Mouse (Mus musculus): ENCODE results near the gene Hoxd12. TPM values are rescaled to one million over a fixed set of nuclear protein-coding genes. Genes with fewer than 3 reads are reported as not detected.

Gene Hoxd12
- polyA plus RNA-seq, 2 experiments, result 0.10 TPM; not detected in 1

DNA sequence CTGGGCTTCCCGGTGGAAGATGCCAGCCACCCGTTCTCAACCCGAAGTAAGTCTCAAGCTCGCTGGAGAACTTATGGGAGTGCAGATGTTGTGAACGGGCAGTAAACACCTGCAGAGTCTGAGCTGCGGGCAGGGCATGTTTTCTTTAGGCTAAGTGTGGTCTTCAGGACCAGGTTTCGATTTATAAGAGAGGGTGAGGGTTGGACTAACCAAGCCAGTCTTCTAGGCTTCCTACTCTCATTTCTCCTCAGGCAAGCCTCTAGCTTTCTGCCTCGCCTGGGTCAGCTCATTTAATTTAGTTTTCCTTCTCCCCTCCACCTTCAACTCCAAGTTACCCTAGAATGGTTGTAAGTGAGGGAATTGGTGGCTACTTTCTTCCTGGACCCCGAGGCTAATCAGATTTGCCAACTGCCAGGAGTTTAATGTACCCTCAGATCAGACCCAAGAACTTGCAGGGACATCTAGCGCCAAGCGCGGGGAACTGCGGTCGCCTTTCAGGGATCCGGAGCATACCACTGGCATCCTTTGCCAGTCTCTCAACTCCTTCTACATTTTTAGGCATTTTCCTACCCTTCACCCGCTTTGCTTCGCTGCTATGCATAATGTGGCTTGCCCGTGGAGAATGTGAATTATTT, 11.4 kb upstream of the Hoxd12 start:
- WGBS (ENCODE audit: insufficient replicate concordance), result 3% methylated on average over 18 of the region's 18 CpGs
- DNase-seq (ENCODE audit: low read depth in 3 of 3, low spot score in 3 of 3), result no peak

DNA sequence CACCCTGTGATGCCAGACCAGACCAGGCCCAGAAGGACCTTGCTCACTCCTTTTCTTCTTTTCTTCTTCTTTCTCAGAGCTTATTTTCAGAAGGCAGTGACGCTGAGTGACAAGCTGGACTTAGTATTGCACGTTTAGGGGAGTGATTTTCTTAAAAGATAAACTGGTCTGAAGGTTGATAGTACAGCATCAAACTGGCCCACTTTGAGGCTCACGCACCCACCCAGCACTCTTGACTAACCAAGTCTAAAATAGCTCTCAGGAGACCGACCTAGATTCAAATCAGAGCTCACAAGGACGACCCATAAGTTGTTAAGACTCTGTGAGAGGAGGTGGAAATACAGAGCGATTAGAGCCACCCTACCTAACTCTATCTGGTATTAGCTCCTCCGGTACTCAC, 8.4 kb upstream of the Hoxd12 start:
- no peaks in the 10 kb centered on the region for H3K36me3 ChIP-seq (replicated peaks; ENCODE audit: control insufficient read depth, insufficient read depth, low read depth)
- H3K4me3 ChIP-seq (ENCODE audit: insufficient read depth in 1 of 2, low read depth in 2 of 2, low read length in 2 of 2), result no peak overlapping the region
- H3K9me3 ChIP-seq (ENCODE audit: control insufficient read depth, low read length), result no peaks in the 10 kb centered on the region
- no peak for DNase-seq (ENCODE audit: low read depth in 3 of 3, low spot score in 3 of 3)
- ATAC-seq (ENCODE audit: insufficient read depth), result no peak
- TF ChIP-seq EP300 (IDR thresholded peaks at IDR 0.05; ENCODE audit: low read depth), result no peak
- TF ChIP-seq CTCF (IDR thresholded peaks at IDR 0.05; ENCODE audit: low read depth), result no peak
- H3K4me1 ChIP-seq (replicated peaks; ENCODE audit: control insufficient read depth in 2 of 2, insufficient read depth in 2 of 2, low read length in 1 of 2), result no peaks in the 10 kb centered on the region
- WGBS (ENCODE audit: insufficient replicate concordance), result 2% methylated on average over 7 of the region's 7 CpGs
- H3K9ac ChIP-seq (replicated peaks), result no peak overlapping the region
- no peak overlapping the region for H3K27ac ChIP-seq
- H3K4me2 ChIP-seq (ENCODE audit: low read depth), result no peak overlapping the region
- peaks cover 96% of the 10 kb centered on the region for H3K27me3 ChIP-seq (ENCODE audit: control insufficient read depth, insufficient read depth, low read length)

More for the DNA sequence above, 11.4 kb upstream of the Hoxd12 start:
- TF ChIP-seq EP300 (IDR thresholded peaks at IDR 0.05; ENCODE audit: low read depth), result no peak
- TF ChIP-seq CTCF (IDR thresholded peaks at IDR 0.05; ENCODE audit: low read depth), result peak; percentile 48
- peaks cover 97% of the 10 kb centered on the region for H3K27me3 ChIP-seq (ENCODE audit: control insufficient read depth, insufficient read depth, low read length)
- no peak overlapping the region for H3K27ac ChIP-seq
- H3K4me3 ChIP-seq (ENCODE audit: insufficient read depth in 1 of 2, low read depth in 2 of 2, low read length in 2 of 2), result no peak overlapping the region
- H3K4me2 ChIP-seq (ENCODE audit: low read depth), result no peak overlapping the region
- H3K4me1 ChIP-seq (replicated peaks; ENCODE audit: control insufficient read depth in 2 of 2, insufficient read depth in 2 of 2, low read length in 1 of 2), result no peaks in the 10 kb centered on the region
- H3K9ac ChIP-seq (replicated peaks), result no peak overlapping the region
- ATAC-seq (ENCODE audit: insufficient read depth), result no peak
- no peaks in the 10 kb centered on the region for H3K36me3 ChIP-seq (replicated peaks; ENCODE audit: control insufficient read depth, insufficient read depth, low read depth)
- H3K9me3 ChIP-seq (ENCODE audit: control insufficient read depth, low read length), result no peaks in the 10 kb centered on the region

DNA sequence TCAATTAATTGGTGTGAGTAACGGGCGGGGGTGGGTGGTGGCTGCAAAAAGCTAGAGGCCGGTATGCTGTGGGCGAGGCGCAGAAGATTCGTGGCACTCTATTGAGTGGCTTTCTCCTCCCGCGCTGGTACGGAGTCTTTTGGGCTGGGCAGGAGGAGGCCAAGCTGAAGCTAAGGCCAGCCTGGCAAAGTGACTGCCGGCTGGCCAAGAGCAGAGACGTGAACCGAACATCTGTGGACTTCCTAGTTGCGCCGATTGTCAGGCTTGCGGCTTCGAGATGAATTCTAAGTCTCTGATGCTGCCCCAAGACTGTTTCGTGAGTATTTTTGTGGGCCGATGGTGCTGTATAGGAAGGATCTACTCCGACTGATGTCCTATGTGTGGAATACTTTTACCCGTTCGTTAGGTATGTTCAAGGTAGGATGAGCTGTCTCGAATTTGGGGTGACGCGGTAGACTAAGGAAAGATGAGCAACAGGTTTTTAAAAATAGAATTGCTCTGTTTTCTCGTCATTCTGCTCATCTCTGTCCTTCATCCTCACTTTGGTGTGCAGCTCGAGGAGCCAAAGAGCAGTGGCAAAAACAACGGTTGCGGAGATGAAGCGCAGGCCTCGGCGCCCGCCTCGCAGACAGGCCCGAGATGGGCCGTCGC, 7.5 kb upstream of the Hoxd12 start:
- no peak for DNase-seq (ENCODE audit: low read depth in 3 of 3, low spot score in 3 of 3)
- H3K36me3 ChIP-seq (replicated peaks; ENCODE audit: control insufficient read depth, insufficient read depth, low read depth), result no peaks in the 10 kb centered on the region

DNA sequence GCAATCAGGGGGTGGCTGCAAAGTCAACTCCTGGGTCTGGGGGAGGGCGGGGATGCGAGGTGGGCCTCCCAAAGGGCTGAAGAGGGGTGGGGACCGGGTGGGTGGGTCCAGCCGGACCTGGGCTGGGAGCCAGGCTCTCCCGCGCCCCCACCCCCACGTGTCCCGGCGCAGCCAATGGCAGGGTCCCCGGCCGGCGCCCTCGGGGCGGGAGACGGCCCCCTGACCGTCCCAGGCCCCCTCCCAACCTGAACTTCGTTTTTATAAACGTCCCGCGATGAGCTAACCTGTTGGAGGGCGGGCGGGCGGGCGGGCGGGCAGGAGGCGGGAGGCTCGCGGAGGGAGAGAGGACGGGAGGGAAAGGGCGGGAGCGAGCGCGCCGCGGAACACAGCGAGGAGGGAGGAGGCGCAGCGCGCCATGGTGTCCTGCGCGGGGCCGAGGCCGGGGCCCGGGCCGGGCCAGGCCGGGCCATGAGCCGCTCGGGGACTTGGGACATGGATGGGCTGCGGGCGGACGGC, 6.9 kb upstream of the Hoxd12 start, which contains the start of gene Hoxd13:
Gene Hoxd13, plus strand, starts transcription at position 469 of the 516 bp plus-strand sequence.
- TF ChIP-seq EP300 (IDR thresholded peaks at IDR 0.05; ENCODE audit: low read depth) (no peak), CTCF (IDR thresholded peaks at IDR 0.05; ENCODE audit: low read depth) (no peak)
- H3K4me1 ChIP-seq (replicated peaks; ENCODE audit: control insufficient read depth in 2 of 2, insufficient read depth in 2 of 2, low read length in 1 of 2), result no peaks in the 10 kb centered on the region
- under 1% methylated on average over 40 of the region's 51 CpGs for WGBS (ENCODE audit: insufficient replicate concordance)
- H3K9me3 ChIP-seq (ENCODE audit: control insufficient read depth, low read length), result no peaks in the 10 kb centered on the region
- no peak within 1 kb of the TSS for H3K27ac ChIP-seq
- H3K4me2 ChIP-seq (ENCODE audit: low read depth), result peak within 1 kb of the TSS; percentile 32
- no peaks in the 10 kb centered on the region for H3K36me3 ChIP-seq (replicated peaks; ENCODE audit: control insufficient read depth, insufficient read depth, low read depth)
- ATAC-seq (ENCODE audit: insufficient read depth), result no peak
- peak within 1 kb of the TSS in 1 of 2 experiments; percentile 23; a peak in 2 of 4 replicates for H3K4me3 ChIP-seq (ENCODE audit: insufficient read depth in 1 of 2, low read depth in 2 of 2, low read length in 2 of 2)
- DNase-seq (ENCODE audit: low read depth in 3 of 3, low spot score in 3 of 3), result no peak
- peaks cover 96% of the 10 kb centered on the region for H3K27me3 ChIP-seq (ENCODE audit: control insufficient read depth, insufficient read depth, low read length)
- no peak within 1 kb of the TSS for H3K9ac ChIP-seq (replicated peaks)

More for the DNA sequence above, 7.5 kb upstream of the Hoxd12 start:
- H3K4me3 ChIP-seq (ENCODE audit: insufficient read depth in 1 of 2, low read depth in 2 of 2, low read length in 2 of 2), result no peak overlapping the region
- no peaks in the 10 kb centered on the region for H3K4me1 ChIP-seq (replicated peaks; ENCODE audit: control insufficient read depth in 2 of 2, insufficient read depth in 2 of 2, low read length in 1 of 2)
- H3K9ac ChIP-seq (replicated peaks), result no peak overlapping the region
- WGBS (ENCODE audit: insufficient replicate concordance), result 3% methylated on average over 36 of the region's 36 CpGs
- H3K9me3 ChIP-seq (ENCODE audit: control insufficient read depth, low read length), result no peaks in the 10 kb centered on the region
- no peak for TF ChIP-seq CTCF (IDR thresholded peaks at IDR 0.05; ENCODE audit: low read depth)
- no peak overlapping the region for H3K4me2 ChIP-seq (ENCODE audit: low read depth)
- H3K27ac ChIP-seq, result no peak overlapping the region
- peaks cover 96% of the 10 kb centered on the region for H3K27me3 ChIP-seq (ENCODE audit: control insufficient read depth, insufficient read depth, low read length)
- no peak for ATAC-seq (ENCODE audit: insufficient read depth)
